Mouse (Mus musculus): ENCODE results near the gene Zc3hav1l. TPM values are rescaled to one million over a fixed set of nuclear protein-coding genes. Genes with fewer than 3 reads are reported as not detected.

The Zc3hav1l gene
- polyA plus RNA-seq, 1 experiment from 2014 or later, result 6.3 TPM

DNA sequence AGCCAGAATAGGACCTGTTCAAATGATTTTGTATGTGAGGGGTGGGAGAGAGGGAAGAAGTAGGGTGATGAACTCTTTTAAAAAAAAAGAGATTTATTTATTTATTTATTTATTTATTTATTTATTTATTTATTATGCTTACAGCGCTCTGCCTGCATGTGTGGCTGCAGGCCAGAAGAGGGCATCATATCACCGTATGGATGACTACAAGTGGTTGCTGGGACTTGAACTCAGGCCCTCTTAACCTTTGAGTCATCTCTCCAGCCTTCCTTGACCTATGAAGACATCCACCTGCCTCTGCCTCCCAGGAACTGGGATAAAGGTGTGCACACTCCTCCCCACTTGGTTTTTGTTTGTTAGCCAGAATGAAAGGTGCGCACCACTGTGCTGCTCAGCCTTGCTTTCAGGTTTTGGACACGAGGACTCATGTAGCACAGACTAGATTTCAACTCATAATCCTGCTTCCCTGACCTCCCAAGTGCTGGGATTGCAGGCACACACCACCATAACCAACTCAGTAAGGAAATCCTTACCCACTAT is 38.2 kb upstream of the Zc3hav1l start:
- WGBS, result 87% methylated on average over 4 of the region's 4 CpGs
- Histone ChIP-seq H3K4me1 (replicated peaks; ENCODE audit: control insufficient read depth, insufficient read depth, low read length) (no peaks in the 10 kb centered on the region), H3K4me2 (ENCODE audit: low read length) (no peak overlapping the region), H3K9ac (replicated peaks; ENCODE audit: low read depth, low read length) (no peak overlapping the region), H3K4me3 (replicated peaks; ENCODE audit: low read length) (no peak overlapping the region), H3K36me3 (ENCODE audit: control insufficient read depth, insufficient read depth) (no peaks in the 10 kb centered on the region), H3K27me3 (replicated peaks; ENCODE audit: control insufficient read depth, insufficient read depth, low read length) (no peaks in the 10 kb centered on the region), H3K9me3 (ENCODE audit: control insufficient read depth, low read length) (no peaks in the 10 kb centered on the region), H3K27ac (ENCODE audit: low read length) (no peak overlapping the region)
- no peak for ATAC-seq

DNA sequence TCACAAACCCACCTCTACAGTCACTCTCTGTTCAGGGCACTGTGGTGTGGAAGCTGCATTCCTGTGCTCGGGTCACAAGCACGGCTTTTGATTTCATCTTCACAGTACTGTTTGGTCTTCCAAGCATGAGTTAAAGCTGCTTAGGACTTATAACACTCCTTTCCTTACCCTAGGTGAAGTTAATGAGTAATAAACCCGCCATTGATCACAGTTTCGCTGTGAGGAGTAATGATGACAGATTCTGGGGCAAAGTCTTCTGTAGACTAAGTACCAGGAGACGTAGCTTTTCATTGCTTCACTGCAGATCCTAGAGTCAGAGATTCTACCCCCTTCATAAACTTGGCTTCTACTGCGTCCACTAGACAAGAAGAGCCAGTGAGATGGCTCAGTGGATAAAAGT is 36.2 kb upstream of the Zc3hav1l start:
- Histone ChIP-seq H3K27ac (ENCODE audit: low read length) (no peak overlapping the region), H3K27me3 (replicated peaks; ENCODE audit: control insufficient read depth, insufficient read depth, low read length) (no peaks in the 10 kb centered on the region), H3K9me3 (ENCODE audit: control insufficient read depth, low read length) (no peaks in the 10 kb centered on the region), H3K4me1 (replicated peaks; ENCODE audit: control insufficient read depth, insufficient read depth, low read length) (no peaks in the 10 kb centered on the region), H3K4me3 (replicated peaks; ENCODE audit: low read length) (no peak overlapping the region), H3K4me2 (ENCODE audit: low read length) (no peak overlapping the region), H3K9ac (replicated peaks; ENCODE audit: low read depth, low read length) (no peak overlapping the region), H3K36me3 (ENCODE audit: control insufficient read depth, insufficient read depth) (no peaks in the 10 kb centered on the region)
- ATAC-seq, result no peak
- WGBS, result 90% methylated on average over 6 of the region's 6 CpGs

DNA sequence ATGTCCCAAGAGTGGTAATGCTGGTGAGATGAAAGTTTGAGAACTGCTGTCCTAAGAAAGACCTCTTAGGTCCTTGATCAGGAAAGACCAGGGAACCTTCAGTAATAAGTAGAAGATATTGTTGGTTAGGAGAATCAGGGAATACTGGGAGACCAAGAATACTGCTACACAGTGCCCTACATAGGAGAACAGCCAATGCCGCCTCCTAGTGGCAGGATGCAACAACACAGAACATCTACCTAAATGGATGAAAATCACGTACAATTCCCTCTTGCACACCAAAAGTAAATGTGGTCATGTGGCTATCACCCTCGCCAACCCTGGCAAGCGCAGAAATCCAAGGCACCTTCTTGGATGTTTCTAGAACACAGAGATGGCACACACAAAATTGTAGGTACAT is 27.5 kb upstream of the Zc3hav1l start:
- Histone ChIP-seq H3K36me3 (ENCODE audit: control insufficient read depth, insufficient read depth) (no peaks in the 10 kb centered on the region), H3K4me3 (replicated peaks; ENCODE audit: low read length) (no peak overlapping the region), H3K27me3 (replicated peaks; ENCODE audit: control insufficient read depth, insufficient read depth, low read length) (no peaks in the 10 kb centered on the region), H3K4me2 (ENCODE audit: low read length) (no peak overlapping the region), H3K27ac (ENCODE audit: low read length) (no peak overlapping the region), H3K4me1 (replicated peaks; ENCODE audit: control insufficient read depth, insufficient read depth, low read length) (no peaks in the 10 kb centered on the region), H3K9me3 (ENCODE audit: control insufficient read depth, low read length) (no peaks in the 10 kb centered on the region), H3K9ac (replicated peaks; ENCODE audit: low read depth, low read length) (no peak overlapping the region)
- peak; percentile 81; the same call in 1 of the 2 replicates for ATAC-seq
- 18% methylated on average over 4 of the region's 4 CpGs for WGBS

DNA sequence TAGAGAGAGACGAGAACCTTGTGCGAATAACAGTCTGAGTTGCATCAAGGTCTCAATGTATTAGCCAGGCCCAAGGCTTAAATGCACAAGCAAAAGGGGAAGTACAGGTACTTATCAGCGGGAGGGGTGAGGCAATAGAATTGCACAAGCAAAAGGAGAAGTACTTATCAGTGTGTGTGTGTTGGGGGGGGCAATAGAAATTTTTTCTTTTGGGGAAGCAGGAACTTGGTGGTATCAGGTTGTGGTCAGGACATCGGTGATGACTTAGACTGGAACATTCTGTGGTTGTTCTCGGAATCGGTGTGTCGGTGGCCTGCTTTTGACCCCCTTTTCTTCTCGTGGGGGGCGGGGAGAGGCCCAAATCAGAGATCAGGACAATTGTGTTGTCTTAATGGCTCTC is 21.6 kb upstream of the Zc3hav1l start:
- ATAC-seq, result no peak

DNA sequence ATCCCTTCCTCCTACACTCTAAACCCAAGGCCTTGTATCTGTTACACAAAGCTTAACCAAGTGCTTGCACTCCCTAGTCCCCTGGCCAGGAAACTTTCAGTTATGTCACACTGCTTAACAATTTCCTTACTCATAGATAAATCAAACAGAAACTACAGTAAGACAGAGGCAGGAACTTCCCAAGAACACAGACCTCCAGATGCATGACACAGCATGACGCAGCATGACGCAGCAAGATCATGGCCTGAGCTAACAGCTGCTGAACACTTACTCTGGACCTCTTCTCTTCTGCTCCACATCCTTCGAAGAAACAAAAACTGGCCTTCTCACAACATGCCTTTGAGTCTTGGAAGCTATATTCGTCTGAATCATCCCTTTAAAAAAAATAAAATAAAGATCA is 17.0 kb upstream of the Zc3hav1l start:
- no peak overlapping the region for H3K4me2 ChIP-seq (ENCODE audit: low read length)
- H3K36me3 ChIP-seq (ENCODE audit: control insufficient read depth, insufficient read depth), result no peaks in the 10 kb centered on the region
- no peak overlapping the region for H3K27ac ChIP-seq (ENCODE audit: low read length)
- H3K4me3 ChIP-seq (replicated peaks; ENCODE audit: low read length), result no peak overlapping the region
- no peak for ATAC-seq
- H3K27me3 ChIP-seq (replicated peaks; ENCODE audit: control insufficient read depth, insufficient read depth, low read length), result no peaks in the 10 kb centered on the region
- H3K9me3 ChIP-seq (ENCODE audit: control insufficient read depth, low read length), result no peaks in the 10 kb centered on the region
- H3K9ac ChIP-seq (replicated peaks; ENCODE audit: low read depth, low read length), result no peak overlapping the region
- no peaks in the 10 kb centered on the region for H3K4me1 ChIP-seq (replicated peaks; ENCODE audit: control insufficient read depth, insufficient read depth, low read length)
- WGBS, result 92% methylated on average over 4 of the region's 4 CpGs

More for the DNA sequence above, 21.6 kb upstream of the Zc3hav1l start:
- H3K4me2 ChIP-seq (ENCODE audit: low read length), result no peak overlapping the region
- H3K27ac ChIP-seq (ENCODE audit: low read length), result no peak overlapping the region
- H3K9ac ChIP-seq (replicated peaks; ENCODE audit: low read depth, low read length), result no peak overlapping the region
- H3K36me3 ChIP-seq (ENCODE audit: control insufficient read depth, insufficient read depth), result no peaks in the 10 kb centered on the region
- no peak overlapping the region for H3K4me3 ChIP-seq (replicated peaks; ENCODE audit: low read length)
- WGBS, result 90% methylated on average over 9 of the region's 9 CpGs
- no peaks in the 10 kb centered on the region; the same call in 1 of the 2 replicates for H3K9me3 ChIP-seq (ENCODE audit: control insufficient read depth, low read length)
- no peaks in the 10 kb centered on the region for H3K4me1 ChIP-seq (replicated peaks; ENCODE audit: control insufficient read depth, insufficient read depth, low read length)
- H3K27me3 ChIP-seq (replicated peaks; ENCODE audit: control insufficient read depth, insufficient read depth, low read length), result no peaks in the 10 kb centered on the region

DNA sequence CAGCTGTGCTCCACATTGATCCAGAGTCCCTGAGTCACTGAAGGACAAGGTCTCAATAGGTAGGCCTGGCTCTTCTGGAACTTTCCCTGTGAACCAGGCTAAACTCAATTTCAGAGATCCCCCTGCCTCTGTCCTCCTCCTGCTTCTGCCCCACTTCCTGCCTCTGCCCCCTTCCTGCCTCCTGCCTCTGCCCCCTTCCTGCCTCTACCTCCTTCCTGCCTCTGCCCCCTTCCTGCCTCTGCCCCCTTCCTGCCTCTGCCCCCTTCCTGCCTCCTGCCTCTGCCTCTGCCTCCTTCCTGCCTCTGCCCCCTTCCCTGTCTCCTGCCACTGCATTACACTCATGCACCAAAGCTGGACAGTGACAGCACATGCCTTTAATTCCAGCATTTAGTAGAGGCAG is 10.7 kb upstream of the Zc3hav1l start:
- ATAC-seq, result no peak
- Histone ChIP-seq H3K9me3 (ENCODE audit: control insufficient read depth, low read length) (no peaks in the 10 kb centered on the region), H3K4me1 (replicated peaks; ENCODE audit: control insufficient read depth, insufficient read depth, low read length) (no peaks in the 10 kb centered on the region), H3K36me3 (ENCODE audit: control insufficient read depth, insufficient read depth) (no peaks in the 10 kb centered on the region), H3K9ac (replicated peaks; ENCODE audit: low read depth, low read length) (no peak overlapping the region), H3K27me3 (replicated peaks; ENCODE audit: control insufficient read depth, insufficient read depth, low read length) (no peaks in the 10 kb centered on the region), H3K4me3 (replicated peaks; ENCODE audit: low read length) (no peak overlapping the region), H3K4me2 (ENCODE audit: low read length) (no peak overlapping the region), H3K27ac (ENCODE audit: low read length) (no peak overlapping the region)

DNA sequence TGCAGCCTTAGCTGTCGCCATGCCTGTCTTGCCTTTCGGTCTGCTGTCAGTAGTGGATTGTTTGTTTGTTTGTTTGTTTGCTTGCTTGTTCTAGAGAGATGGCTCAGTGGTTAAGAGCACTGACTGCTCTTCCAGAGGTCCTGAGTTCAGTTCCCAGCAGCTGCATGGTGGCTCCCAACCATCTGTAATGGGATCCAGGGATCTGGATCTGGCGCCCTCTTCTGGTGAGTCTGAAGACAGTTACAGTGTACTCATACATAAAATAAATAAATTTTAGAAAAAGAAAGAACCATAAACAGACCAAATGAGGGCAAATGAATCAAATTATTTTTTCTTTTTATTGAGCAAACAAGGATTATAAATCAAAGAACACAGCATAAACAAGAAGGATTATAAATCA is 5.9 kb upstream of the Zc3hav1l start:
- no peak for ATAC-seq
- H3K4me3 ChIP-seq (replicated peaks; ENCODE audit: low read length), result no peak overlapping the region
- H3K9me3 ChIP-seq (ENCODE audit: control insufficient read depth, low read length), result no peaks in the 10 kb centered on the region
- no peak overlapping the region for H3K4me2 ChIP-seq (ENCODE audit: low read length)
- no peak overlapping the region for H3K9ac ChIP-seq (replicated peaks; ENCODE audit: low read depth, low read length)
- WGBS, result 76% methylated on average over 3 of the region's 3 CpGs
- H3K4me1 ChIP-seq (replicated peaks; ENCODE audit: control insufficient read depth, insufficient read depth, low read length), result no peaks in the 10 kb centered on the region
- no peaks in the 10 kb centered on the region for H3K36me3 ChIP-seq (ENCODE audit: control insufficient read depth, insufficient read depth)
- H3K27ac ChIP-seq (ENCODE audit: low read length), result no peak overlapping the region
- no peaks in the 10 kb centered on the region for H3K27me3 ChIP-seq (replicated peaks; ENCODE audit: control insufficient read depth, insufficient read depth, low read length)

DNA sequence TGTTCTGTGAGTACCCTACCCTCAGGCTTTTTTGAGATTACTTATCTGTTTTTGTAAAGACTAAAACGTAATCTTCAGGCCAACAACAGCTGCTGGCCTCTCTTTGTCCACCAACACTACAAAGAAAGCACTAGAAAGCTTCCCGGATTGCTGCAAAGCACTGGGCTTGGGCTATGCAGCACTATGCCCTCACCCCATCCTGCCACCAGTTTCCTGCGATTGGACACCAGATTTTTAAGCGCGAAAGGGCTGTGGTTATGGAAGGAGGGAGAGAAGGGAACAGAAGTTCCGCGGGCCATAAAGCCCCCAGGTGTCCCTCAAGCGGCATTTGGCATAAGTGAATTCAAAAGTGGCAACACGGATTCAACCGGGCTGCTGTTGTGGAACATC is 818 bp downstream of the Zc3hav1l start:
- Histone ChIP-seq H3K4me3 (replicated peaks; ENCODE audit: low read length) (peak overlapping the region; percentile 82), H3K9ac (replicated peaks; ENCODE audit: low read depth, low read length) (peak overlapping the region; percentile 97), H3K27me3 (replicated peaks; ENCODE audit: control insufficient read depth, insufficient read depth, low read length) (no peaks in the 10 kb centered on the region), H3K4me1 (replicated peaks; ENCODE audit: control insufficient read depth, insufficient read depth, low read length) (peaks cover 10% of the 10 kb centered on the region), H3K27ac (ENCODE audit: low read length) (peak overlapping the region; percentile 86), H3K36me3 (ENCODE audit: control insufficient read depth, insufficient read depth) (peaks cover 10% of the 10 kb centered on the region; the same call in 1 of the 2 replicates), H3K9me3 (ENCODE audit: control insufficient read depth, low read length) (no peaks in the 10 kb centered on the region), H3K4me2 (ENCODE audit: low read length) (peak overlapping the region; percentile 67)
- WGBS, result 1% methylated on average over 10 of the region's 10 CpGs
- ATAC-seq, result peak; percentile 29

DNA sequence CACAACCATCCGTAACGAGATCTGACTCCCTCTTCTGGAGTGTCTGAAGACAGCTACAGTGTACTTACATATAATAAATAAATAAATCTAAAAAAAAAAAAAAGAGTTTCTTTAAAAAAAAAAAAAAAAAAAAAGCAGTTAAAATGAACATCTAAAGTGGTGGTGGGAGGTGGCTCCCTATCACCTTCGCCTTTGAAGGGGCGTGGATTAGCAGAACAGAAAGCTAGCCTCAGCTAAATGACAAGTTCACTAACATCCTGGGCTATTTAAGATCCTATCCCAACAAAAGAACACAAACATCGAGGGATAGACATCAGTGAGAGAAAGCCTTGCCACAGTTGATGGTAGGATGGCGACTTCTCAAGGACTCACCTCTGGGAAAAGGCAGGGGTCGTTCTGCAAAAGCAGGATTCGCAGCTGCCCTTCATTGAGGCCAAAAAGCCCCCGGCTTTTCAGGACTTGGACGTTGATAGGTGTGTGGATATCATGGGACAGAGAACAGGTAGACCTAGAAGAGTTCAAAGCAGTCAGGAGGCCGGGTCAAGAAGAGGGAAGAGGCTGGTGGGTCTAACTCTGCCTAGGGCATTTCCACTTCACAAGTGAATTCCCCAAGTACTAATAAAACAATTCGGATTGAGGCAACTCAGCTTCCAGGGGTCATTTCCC is 1.3 kb downstream of the Zc3hav1l start:
- H3K27me3 ChIP-seq (replicated peaks; ENCODE audit: control insufficient read depth, insufficient read depth, low read length), result no peaks in the 10 kb centered on the region
- H3K9me3 ChIP-seq (ENCODE audit: control insufficient read depth, low read length), result no peaks in the 10 kb centered on the region
- H3K4me1 ChIP-seq (replicated peaks; ENCODE audit: control insufficient read depth, insufficient read depth, low read length), result peaks cover 10% of the 10 kb centered on the region
- H3K4me2 ChIP-seq (ENCODE audit: low read length), result peak overlapping the region; percentile 67
- peak overlapping the region; percentile 82 for H3K4me3 ChIP-seq (replicated peaks; ENCODE audit: low read length)
- H3K27ac ChIP-seq (ENCODE audit: low read length), result peak overlapping the region; percentile 86
- WGBS, result 42% methylated on average over 12 of the region's 12 CpGs
- H3K36me3 ChIP-seq (ENCODE audit: control insufficient read depth, insufficient read depth), result peaks cover 10% of the 10 kb centered on the region; the same call in 1 of the 2 replicates
- no peak for ATAC-seq
- peak overlapping the region; percentile 97; the same call in 1 of the 2 replicates for H3K9ac ChIP-seq (replicated peaks; ENCODE audit: low read depth, low read length)

Measured in forebrain, embryonic 16.5 days (tissue).